Mouse (Mus musculus): ENCODE data around the gene Cfap77.

The Cfap77 gene

DNA sequence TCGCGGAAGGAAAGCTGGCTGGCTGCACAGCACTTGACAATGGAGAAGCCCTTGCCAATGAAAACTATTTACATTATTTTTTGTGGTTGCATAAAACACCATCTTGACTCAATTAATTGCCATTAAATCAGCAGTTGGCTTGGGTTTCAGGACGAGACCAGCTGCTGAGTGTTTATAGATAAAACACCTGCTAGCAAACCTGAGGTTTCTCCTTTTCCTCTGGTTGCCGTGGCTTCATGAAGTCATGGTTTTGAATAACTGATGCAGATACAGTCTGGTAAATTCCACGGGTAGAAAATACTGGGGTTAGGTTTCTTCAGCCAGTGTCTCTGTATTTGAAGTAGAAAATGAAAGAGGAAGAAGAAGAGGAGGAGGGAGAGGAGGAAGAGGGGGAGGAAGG, 2.9 kb downstream of the Cfap77 start:
- DNase-seq (ENCODE audit: low spot score): no peak

DNA sequence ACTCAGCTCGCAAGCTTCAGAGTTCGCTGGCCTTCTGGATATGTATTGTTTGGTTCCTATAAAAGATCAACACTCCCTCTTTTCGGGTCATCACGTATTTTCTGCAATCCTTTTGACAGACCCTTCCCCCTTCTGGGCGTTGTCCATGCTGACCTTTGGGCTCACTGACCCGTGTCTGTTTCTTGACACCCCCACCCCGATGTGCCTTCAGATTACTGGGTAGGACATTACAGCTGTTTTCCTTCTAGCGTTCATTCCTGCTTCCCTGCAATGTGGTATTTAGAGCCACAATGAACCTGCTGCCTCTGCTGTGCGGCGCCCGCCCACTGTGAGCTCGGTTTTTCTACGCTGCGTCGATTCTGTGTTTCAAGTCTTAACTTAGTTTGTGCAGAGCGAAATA, 8.7 kb downstream of the Cfap77 start:
- DNase-seq (ENCODE audit: low spot score): no peak

DNA sequence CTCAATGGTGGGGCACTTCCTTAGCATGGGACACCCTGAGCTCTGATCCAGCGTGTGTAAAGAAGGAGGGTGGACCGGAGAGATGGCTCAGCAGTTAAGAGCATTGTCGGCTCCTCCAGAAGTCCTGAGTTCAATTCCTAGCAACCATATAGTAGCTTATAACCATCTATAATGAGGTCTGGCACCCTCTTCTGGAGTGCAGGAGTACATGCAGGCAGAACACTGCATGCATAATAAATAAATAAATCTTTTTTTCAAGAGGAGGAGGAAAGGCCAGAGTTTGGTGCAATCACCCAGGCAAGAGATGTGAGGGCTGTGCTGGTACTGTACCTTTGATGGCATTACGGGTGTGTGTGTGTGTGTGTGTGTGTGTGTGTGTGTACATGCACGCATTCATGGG, 12.7 kb downstream of the Cfap77 start:
- DNase-seq (ENCODE audit: low spot score): no peak

DNA sequence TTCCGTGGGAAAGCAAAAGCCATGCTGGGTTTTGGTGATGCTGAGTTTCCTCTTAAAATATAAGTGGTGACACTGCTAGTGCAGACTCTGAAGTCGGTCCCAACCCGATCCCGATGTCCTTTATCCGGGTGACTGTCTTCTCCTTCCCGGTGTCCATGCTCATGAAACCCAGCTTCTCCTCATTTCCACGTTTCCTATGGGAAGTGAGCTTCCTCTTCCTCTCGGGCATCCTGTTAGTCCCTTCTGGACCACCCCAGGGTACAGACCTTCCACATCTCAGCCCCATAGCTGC, 13.4 kb downstream of the Cfap77 start:
- DNase-seq (ENCODE audit: low spot score): no peak

DNA sequence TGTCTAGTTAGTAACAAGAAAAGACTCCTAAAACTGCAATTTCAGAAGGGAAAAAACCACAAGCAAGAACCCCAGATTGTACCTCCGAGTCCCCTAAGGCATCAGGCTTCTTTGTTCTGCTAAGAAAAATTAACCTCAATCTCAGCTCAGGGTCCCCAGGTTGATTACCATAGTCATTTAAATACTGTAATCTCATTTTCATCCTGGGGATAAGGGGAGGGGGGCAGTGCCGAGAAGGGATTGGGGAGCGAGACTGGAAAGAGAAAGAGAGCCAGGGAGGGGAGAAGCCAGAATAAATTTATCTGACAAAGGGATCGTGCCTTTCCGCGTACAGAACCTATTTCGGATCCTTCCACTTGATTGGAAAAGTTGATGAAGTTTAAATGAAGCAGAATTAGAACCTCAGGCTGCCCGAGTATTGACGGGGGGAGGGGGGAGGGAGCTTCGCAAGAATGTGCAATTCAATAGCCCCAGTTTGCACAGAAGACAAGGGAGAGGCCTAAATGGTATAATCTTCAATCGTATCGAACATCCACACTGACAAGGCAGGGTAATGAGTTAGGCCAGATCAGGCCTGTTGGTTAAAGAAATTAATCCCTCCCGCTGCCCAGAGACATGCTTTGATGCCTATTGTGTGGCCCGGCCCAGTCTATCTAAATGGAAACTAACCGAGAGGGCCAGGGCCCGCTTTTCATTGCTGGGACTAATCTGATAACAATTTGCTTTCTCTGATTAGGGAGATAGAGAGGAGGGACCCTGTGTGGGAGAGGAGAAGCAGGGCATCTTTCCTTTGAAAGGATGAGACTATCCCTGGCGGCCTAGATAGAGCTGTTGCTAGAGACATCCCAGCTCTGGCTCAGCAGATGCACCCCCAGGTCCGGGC, 14.0 kb downstream of the Cfap77 start:
- no peak for DNase-seq (ENCODE audit: low spot score)

DNA sequence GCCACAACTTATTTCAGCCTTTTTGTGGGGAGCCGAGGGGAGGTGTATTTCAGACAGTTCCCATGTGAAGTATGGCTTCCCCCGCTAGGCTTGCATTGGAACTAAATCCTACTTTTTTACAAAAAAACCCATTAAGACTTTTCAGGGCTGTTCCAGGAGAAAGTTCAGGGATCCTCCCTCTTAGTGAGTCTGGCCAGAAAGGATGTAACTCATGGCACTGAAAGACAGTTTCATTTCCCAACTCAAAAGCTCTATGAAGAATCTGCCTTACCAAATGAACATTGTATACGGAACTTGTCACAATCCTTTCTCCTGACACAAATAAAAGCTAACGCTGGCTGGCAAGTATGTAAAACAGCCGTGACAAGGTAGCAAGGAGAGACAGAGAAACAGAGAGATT, 15.1 kb downstream of the Cfap77 start:
- no peak for DNase-seq (ENCODE audit: low spot score)

DNA sequence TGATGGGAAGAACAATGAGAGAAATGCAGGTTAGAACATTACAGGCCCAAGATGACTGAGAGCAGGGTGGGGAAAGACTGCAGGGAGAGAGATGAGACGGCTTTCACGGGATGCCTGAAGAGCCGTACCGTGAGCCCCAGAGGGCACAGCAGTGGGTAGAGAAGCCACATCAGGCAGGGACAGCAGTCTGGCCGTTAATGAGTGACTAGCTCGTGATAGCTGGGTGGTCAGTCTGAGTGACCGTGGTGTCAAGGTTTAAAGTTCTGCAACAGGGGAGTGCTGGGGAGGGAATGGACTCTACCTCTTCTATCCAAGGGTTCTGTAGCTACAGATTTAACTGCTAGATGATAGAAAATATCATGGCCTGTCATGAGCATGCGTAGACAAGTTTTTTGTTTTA, 19.2 kb downstream of the Cfap77 start:
- DNase-seq (ENCODE audit: low spot score): no peak

DNA sequence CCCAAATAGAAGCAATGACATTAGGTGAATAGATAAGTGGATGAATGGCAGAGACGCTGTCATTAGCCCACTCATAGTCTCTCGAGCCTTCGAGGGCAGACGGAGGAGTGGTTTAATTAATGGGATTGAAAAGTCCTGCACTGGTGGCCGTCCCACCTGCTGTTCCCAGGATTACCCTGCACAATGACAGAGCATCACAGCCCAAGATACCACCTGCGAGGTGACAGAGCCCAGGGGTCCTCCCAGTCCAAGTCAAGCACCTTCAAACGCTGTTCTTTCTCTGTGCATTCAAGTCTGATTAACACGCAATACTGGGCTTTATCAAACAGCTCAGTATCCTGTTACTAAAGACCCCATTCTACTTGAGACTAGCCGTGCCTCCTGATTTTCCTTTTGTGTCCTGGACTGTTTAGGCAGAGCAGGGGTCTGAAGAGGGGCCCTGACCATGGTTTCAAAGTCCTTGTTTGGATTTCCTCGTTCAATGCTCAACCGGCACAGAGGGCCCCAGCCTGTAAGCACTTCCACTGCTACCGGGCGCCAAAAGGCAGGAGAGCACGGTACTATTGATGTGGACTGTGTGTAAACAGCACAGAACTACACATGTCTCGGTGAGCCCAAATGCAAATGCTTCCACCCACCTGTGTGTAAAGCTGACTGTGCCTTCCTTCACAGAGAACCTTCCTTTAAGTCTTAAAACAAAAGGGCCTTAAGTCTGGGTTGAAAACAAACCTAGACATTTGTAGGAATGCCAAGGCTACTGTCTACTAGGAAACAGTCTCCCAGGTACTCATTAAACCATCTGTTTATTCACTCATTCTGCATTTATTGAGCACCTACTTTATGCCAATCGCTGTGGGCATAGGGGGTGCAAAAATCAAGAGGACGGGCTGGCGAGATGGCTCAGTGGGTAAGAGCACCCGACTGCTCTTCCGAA, 20.1 kb downstream of the Cfap77 start:
- DNase-seq (ENCODE audit: low spot score): no peak

DNA sequence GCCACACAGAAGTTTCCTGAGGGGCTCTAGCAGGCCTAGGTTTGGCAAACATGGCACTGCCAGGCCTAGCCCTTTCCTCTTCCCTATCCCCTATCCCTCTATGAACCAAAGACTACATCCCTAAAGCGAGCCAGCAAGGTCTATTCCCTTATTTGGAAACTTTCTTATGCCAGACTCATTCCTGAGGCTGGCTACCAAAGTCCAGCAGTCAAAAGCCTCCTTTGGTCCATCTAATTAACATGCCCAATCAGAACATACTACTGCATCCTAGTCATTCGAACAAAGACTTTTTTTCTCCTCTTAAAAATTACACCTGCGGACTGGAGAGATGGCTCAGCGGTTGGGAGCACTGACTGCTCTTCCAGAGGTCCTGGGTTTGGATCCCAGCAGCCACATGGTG, 22.9 kb downstream of the Cfap77 start:
- DNase-seq (ENCODE audit: low spot score): no peak

DNA sequence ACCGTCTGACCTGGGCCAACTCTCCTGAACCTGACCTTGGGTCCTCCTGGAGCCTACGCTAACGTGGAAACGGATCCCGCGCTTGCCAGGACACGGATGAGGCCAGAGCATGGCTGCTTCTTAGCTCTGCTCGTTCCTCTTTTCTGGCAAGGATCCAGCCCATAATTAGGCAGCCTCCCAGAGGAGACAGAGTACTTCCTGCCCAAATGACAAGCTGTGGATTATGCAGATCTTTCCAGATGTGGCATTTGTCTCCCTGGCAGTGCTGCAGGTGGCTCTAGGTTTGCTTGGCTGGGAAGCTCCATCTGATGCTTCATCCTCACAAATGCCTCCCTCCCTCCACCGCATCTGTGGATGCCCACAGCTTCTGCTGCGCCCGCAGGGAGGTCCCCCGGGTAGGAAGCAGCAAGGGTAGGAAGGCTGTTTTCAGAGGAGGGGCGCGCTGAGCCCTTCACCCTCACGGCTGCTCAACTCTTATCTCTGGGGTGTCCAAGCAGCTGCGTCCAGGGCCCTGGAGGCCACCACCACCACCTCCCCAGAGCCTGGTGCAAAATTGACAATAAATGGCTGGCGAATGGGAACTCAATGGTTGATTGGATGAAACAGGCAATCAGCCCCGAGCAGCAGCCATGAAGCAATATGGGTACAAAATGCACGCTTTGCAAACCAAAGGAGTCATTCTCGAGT, 24.7 kb downstream of the Cfap77 start:
- no peak for DNase-seq (ENCODE audit: low spot score)

DNA sequence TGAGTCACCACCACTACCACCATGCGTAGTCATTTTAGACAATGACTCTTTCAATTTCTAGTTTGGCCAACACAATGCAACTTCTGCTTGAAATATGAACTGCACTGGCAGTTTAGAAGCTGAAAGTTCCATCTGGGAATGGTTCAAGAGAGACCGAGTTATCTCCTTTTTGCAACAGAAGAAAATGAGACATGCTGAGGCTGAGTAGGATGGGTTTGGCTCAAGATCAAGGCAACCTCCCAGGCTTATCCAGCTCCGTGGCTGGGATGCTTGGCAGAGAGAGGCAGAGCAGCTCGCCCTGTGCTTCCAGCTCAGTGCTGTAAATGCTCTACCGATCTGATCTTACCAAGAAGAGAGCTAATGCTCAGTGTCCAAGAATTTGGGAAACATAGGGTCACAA, 29.6 kb downstream of the Cfap77 start:
- peak; percentile 9 for DNase-seq (ENCODE audit: low spot score)

DNA sequence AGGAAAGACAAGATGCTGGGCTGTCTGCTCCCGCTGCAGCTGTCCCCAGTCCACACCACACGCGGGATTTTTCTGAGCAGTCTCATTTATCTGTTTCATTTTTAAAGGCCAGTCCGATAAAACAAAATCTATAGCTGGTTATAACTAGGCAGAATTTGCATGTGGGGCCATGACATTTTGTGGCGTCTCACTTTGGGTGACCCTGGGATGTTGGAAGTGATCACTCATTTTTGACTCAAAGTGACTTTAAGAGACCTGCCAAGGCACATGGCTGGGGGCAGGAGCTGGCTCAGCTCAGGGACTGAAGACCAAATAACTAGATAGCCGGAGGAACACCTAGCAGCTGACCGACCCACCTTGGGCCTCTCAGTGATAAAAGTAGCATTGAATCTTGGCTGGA, 31.9 kb downstream of the Cfap77 start:
- no peak for DNase-seq (ENCODE audit: low spot score)

DNA sequence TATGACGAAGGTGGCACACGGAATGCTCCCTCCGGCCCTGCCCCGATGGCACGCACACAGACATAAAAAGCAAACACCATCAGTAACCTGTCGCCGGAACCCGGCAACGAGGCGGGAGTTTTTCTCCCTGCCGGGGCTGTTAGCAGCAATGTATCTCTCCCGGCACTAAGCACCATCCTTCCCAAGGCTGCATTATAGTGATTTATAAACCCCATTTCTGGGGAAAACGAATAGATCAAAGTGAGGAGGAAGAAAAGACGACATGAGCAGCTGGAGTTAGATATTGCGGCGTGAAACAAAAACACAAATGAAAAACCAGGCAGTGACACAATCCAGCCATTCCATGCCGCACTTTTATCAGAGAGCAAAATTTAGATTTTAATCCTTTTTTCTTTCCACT, 33.8 kb downstream of the Cfap77 start:
- DNase-seq (ENCODE audit: low spot score): no peak

DNA sequence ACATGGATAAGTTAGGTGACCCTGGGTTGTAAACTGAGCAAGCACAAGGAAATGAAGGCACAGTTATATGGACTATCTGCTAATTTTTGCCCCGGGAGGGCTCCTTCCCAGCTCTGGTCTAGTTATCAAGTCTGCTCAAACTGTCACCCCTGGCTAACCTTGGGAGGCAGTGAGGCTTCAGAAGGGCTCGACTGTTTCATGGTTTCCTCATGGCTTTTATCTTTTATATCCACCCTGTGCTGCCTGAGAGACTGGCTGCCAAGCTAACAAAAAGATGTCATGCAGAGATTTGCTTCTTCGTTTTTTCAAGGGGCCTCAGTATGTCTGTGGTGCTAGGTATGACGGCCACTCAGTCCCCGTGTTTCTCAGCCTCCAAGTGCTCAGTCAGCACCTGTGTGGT, 36.2 kb downstream of the Cfap77 start:
- no peak for DNase-seq (ENCODE audit: low spot score)

DNA sequence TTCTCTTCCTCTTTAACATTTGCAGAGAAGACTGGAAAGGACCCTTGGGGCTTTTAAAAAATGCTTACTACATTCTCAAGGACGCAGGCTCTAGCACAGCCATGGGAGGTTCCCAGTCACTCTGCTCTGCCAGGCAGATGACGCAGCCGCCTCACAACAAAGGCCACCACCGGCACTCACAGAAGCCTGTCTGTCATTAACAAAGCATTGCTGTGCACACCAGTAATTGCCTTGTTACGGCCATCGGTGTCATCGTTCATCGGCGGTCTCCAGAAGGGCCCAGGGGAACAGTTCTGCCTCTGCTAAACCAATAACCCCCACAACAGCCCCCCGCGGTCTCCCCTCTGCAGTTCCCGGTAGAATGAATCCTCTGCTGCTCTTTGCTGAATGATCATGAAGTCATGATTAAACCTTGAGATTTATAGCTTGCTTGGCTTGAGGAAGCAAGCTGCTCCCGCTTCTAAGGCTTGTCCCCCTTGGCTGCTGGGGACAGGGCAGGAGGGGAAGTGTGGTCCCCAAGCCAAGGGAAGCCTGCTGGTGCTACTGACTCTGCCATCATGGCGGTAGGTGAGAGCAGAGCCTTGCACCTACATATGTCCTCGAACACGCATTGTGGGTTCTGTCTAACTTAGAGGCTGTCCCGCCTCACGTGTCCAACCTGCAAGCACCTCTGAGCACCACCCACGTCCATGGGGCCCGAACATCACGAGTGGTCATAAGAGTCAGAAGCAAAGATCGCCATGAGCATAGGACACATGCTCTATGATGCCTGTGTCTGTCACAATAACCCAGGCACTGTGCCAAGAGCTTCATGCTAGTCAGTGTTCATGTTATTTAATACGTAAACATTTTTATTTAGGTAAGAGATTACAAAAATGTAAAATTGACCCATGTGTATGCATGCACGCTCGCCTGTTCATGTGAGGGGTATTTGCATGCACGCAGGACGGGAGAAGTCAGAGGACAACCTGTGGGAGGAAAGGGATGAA, 38.0 kb downstream of the Cfap77 start:
- DNase-seq (ENCODE audit: low spot score): no peak

DNA sequence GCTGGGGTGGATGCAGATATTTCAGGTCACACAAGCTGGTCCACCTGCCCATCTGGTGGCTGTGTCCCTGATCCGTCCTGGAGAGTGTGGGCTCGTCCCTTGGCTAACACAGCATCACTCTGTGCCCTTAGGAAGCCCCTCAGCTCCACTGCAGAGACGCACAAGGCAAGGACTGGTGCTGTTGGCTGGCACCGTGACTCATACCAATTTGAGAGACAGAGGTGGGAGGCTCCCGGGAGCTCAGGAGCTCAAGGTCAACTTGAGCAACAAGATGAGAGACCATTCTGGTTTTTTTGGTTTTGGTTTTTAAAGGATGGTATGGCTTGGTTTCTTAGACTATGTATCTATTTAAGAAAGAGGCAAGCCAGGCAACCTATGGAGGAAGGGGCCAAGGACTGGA, 42.3 kb downstream of the Cfap77 start:
- DNase-seq (ENCODE audit: low spot score): no peak

DNA sequence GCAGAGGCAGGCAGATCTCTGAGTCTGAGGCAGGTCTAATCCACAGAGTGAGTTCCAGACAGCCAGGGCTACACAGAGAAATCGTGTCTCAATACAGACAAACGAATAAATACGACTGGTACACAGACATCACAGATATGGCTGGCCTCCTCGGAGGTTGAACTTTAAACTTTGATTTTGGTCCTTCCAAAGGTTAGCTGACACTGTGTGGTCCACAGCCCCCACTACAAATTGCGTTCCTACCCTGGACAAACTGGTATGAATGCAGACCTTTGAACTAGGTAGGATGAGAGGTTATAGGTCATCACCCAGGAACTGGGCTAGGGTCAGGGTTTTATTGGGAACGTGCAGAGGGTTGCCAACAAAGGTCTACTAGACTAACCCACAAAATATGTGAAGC, 47.2 kb downstream of the Cfap77 start:
- DNase-seq (ENCODE audit: low spot score): no peak

DNA sequence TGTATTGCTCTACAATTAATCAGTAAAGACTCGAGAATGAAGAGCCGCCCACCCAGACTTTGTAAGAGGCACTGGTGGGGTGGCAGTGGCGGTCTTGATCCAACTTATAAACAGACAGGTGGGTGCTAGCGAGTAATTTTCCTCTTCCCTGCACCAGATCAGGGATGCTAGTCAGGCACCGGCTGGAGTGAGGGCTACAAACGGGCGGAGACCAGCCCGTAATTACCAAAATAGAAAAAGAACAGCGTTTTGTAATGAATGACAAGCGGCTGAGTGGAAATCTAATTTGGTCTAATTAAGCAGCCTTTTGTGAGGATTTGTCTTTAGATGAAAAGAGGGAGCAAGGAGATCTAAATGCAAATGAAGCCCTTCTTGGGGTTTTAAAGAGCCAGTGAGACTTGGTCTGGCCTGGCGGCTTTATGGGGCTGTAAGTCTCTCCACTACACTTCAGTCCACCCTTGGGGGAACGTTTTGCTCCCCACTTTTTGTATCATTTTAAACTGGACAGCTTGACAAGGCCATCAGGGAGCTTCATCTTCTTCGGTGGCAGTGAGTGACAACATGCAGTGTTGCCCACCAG, 48.3 kb downstream of the Cfap77 start:
- DNase-seq (ENCODE audit: low spot score): no peak

DNA sequence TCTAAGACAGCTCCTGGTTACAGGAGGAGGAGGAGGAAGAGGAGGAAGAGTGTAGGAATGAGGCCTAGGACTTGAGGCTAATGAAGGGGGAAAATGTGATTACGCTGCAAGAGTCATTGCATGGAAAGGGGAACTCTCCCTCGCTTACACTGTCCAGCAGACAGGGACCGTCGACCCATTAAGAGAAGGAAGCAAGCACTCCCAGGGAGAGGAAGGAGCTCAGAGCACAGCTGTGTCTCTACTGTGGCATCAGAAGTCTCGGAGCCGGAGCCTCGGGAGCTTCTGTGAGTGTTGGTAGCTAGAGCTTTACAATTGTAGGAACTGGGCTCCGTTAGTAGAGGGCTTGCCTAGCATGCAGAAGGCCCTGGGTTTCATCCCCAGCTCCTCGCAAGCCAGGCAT, 50.8 kb downstream of the Cfap77 start:
- DNase-seq (ENCODE audit: low spot score): no peak

DNA sequence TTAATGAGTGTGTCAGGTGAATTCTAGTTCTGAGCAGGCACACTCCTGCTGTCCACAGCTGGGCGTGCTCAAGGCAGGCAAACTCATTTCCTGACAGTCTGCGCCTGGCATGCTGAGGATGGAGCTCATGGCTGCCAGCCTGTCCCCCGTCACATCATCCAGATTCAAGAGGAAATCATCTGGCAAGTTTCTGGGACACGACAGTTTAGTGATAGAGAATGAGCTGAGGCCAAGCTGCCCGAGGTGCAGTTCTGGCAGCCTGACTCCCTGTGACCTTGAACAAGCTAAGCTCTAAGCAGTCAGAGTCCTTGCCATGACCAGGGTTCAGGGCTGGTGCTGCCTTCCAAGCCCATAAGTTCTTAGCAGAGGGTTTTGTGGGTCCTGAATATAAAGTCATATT, 56.6 kb downstream of the Cfap77 start:
- no peak for DNase-seq (ENCODE audit: low spot score)

DNA sequence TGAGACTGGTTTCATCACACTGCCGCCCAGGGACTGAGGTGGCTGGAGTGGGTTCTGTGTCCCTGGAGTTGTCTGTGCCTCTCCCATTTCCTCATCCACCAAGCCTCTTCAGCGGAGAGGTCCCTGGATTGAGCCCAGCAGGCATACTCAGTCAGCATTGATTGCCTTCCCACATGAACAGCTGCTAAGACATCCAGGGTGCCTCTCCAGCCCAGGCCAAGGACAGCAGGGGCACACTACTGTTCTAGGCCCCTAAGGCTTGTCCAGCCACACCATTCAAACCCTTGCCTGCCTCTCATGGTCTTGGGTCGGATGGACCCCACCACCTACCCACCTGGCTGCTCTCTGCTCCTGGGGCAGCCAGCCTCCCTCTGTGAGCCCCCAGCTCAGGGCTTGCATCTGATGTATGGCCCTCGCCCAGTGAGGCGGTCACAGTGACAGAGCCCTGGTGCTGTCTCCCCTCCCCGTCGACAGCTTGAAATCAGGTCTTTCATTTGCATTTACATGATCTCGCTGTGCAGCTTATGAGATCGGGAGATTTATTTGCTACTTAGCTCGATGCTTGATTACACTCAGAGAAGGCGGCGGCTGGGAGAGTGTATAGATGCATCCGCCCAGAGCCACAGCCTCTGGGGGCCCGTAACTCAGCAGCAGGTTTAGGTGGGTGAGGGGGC, 57.6 kb downstream of the Cfap77 start:
- no peak for DNase-seq (ENCODE audit: low spot score)

Measured in ovary, postnatal 14 days (tissue).